Mouse (Mus musculus) cerebellum, adult 2 months (tissue): ENCODE measurements at regions not wholly inside any gene's neighbourhood (a gene's known extent, or its start where the extent isn't known, plus 50 kb on each side); places are given as distances from the start of the nearest gene placed in this dataset.

Experiments
- CTCF ChIP-seq: fragments of 200-500 bp; IDR thresholded peaks from 2 replicates; pipeline ENCODE4 v1.5.1; 2011; ENCODE audit warnings: low read depth, mild to moderate bottlenecking, control low read depth, low read length, moderate library complexity, borderline replicate concordance; ENCODE audit not compliant: insufficient read depth
- POLR2A ChIP-seq: fragments of 200-500 bp; IDR thresholded peaks from 2 replicates; pipeline ENCODE4 v1.6.1; 2011; ENCODE audit warnings: low read length, control low read depth, borderline replicate concordance; ENCODE audit not compliant: insufficient read depth

- TF ChIP-seq POLR2A (no peak), CTCF (no peak)
Measured at GRCm38 (mm10) chr1:6928658-6929057, 2121.0 kb downstream of the Gm37988 start.
